Mouse (Mus musculus): ENCODE measurements around the gene Gng12.

Gng12 gene

GRCm38 (mm10) chr6:67050063-67050462 is 153.9 kb downstream of the Gng12 start:
- no peak for DNase-seq (ENCODE audit: low spot score in 2 of 2)

- DNase-seq (ENCODE audit: low spot score in 2 of 2), result no peak
Observed at GRCm38 (mm10) chr6:67056108-67056888, 160.1 kb downstream of the Gng12 start.

- no peak for DNase-seq (ENCODE audit: low spot score in 2 of 2)
Observed at GRCm38 (mm10) chr6:67056889-67057564, 160.8 kb downstream of the Gng12 start.

- no peak for DNase-seq (ENCODE audit: low spot score in 2 of 2)
Observed at GRCm38 (mm10) chr6:67057574-67057973, 161.4 kb downstream of the Gng12 start.

GRCm38 (mm10) chr6:67057991-67058696 is 161.9 kb downstream of the Gng12 start:
- DNase-seq (ENCODE audit: low spot score in 2 of 2), result no peak

- DNase-seq (ENCODE audit: low spot score in 2 of 2), result no peak
Observed at GRCm38 (mm10) chr6:67060057-67060456, 163.9 kb downstream of the Gng12 start.

- DNase-seq (ENCODE audit: low spot score in 2 of 2), result no peak
Observed at GRCm38 (mm10) chr6:67069219-67069762, 173.1 kb downstream of the Gng12 start.

- no peak for DNase-seq (ENCODE audit: low spot score in 2 of 2)
Observed at GRCm38 (mm10) chr6:67069800-67070315, 173.7 kb downstream of the Gng12 start.

All from right cerebral cortex, postnatal 36 days (tissue).